Mouse (Mus musculus) MEL (cell line): Measurements from ENCODE around the gene Ssc4d. TPM values are rescaled to one million over a fixed set of nuclear protein-coding genes. Genes with fewer than 3 reads are reported as not detected.

Experiments
- DNase-seq: peaks from one replicate; pipeline ENCODE4 v3.0.0; 2011; ENCODE audit warnings: low read depth, low spot score
- H3K27ac ChIP-seq: 2 replicates; pipeline ENCODE4 v1.5.1; 2012; ENCODE audit warnings: low read depth, mild to moderate bottlenecking, control low read depth, low read length, moderate library complexity; ENCODE audit not compliant: control insufficient read depth
- H3K27me3 ChIP-seq, 2 experiments: fragments of 150-350 bp in 1 of 2; sonication (generic) in 1 of 2; 2 replicates each; pipeline ENCODE4 v1.6.1; 2012; ENCODE audit warnings: low read length in 2 of 2, mild to moderate bottlenecking in 2 of 2, improper control_type of control experiment in 1 of 2, moderate library complexity in 1 of 2; ENCODE audit not compliant: insufficient read depth in 2 of 2, control insufficient read depth in 1 of 2
- H3K36me3 ChIP-seq, 2 experiments: 2 replicates each; pipeline ENCODE4 v1.6.1; 2012 to 2014; ENCODE audit warnings: low read length in 2 of 2, improper control_type of control experiment in 1 of 2, inconsistent platforms in 1 of 2, mild to moderate bottlenecking in 1 of 2; ENCODE audit not compliant: insufficient read depth in 2 of 2, control insufficient read depth in 1 of 2
- H3K4me1 ChIP-seq, 2 experiments: fragments of 150-350 bp in 1 of 2; sonication (generic) in 1 of 2; 2 replicates each; pipeline ENCODE4 v1.6.1; 2012; ENCODE audit warnings: low read length in 2 of 2, improper control_type of control experiment in 1 of 2, mild to moderate bottlenecking in 1 of 2; ENCODE audit not compliant: insufficient read depth in 2 of 2, control insufficient read depth in 1 of 2
- H3K4me3 ChIP-seq, 2 experiments: fragments of 150-350 bp in 1 of 2; sonication (generic) in 1 of 2; 2 replicates each; pipeline ENCODE4 v1.5.1; 2012; ENCODE audit warnings: low read depth in 2 of 2, low read length in 2 of 2, mild to moderate bottlenecking in 2 of 2, moderate library complexity in 2 of 2, control low read depth in 1 of 2, improper control_type of control experiment in 1 of 2; ENCODE audit not compliant: control insufficient read depth in 1 of 2, insufficient read depth in 1 of 2
- H3K79me2 ChIP-seq: 2 replicates; pipeline ENCODE4 v1.6.1; 2012; ENCODE audit warnings: mild to moderate bottlenecking, low read length, moderate library complexity; ENCODE audit not compliant: control insufficient read depth, poor library complexity, insufficient read depth
- H3K9ac ChIP-seq: 2 replicates; pipeline ENCODE4 v1.6.1; 2012; ENCODE audit warnings: low read depth, mild to moderate bottlenecking, control low read depth, low read length, moderate library complexity; ENCODE audit not compliant: control insufficient read depth, poor library complexity, severe bottlenecking
- H3K9me3 ChIP-seq: fragments of 150-350 bp; sonication (generic); replicated peaks from 2 replicates; pipeline ENCODE4 v1.6.1; 2012; ENCODE audit warnings: mild to moderate bottlenecking, low read length, improper control_type of control experiment, moderate library complexity; ENCODE audit not compliant: insufficient read depth
- BHLHE40 ChIP-seq: IDR thresholded peaks from 2 replicates; pipeline ENCODE4 v1.6.1; 2012; ENCODE audit warnings: low read depth, mild to moderate bottlenecking, inconsistent platforms, low read length, improper control_type of control experiment, borderline replicate concordance
- CHD1 ChIP-seq: IDR thresholded peaks from 2 replicates; pipeline ENCODE4 v1.6.1; 2012; ENCODE audit warnings: low read depth, mild to moderate bottlenecking, inconsistent platforms, low read length, improper control_type of control experiment
- E2F4 ChIP-seq: IDR thresholded peaks from 2 replicates; pipeline ENCODE4 v1.6.1; 2011; ENCODE audit warnings: low read depth, low read length, improper control_type of control experiment, borderline replicate concordance
- ELF1 ChIP-seq: IDR thresholded peaks from 2 replicates; pipeline ENCODE4 v1.6.1; 2014; ENCODE audit warnings: low read depth, mild to moderate bottlenecking, inconsistent platforms, low read length, improper control_type of control experiment, moderate library complexity
- EP300 ChIP-seq, 2 experiments: IDR thresholded peaks; 2 replicates each; pipeline ENCODE4 v1.6.1; 2011; ENCODE audit warnings: improper control_type of control experiment in 2 of 2, low read length in 2 of 2, low read depth in 1 of 2, mild to moderate bottlenecking in 1 of 2
- ETS1 ChIP-seq: IDR thresholded peaks from 2 replicates; pipeline ENCODE4 v1.6.1; 2012; ENCODE audit warnings: low read depth, mild to moderate bottlenecking, inconsistent platforms, low read length, improper control_type of control experiment, moderate library complexity
- GABPA ChIP-seq: IDR thresholded peaks from 2 replicates; pipeline ENCODE4 v1.6.1; 2012; ENCODE audit warnings: low read depth, mild to moderate bottlenecking, inconsistent platforms, low read length, improper control_type of control experiment, moderate library complexity
- JUND ChIP-seq: IDR thresholded peaks from 2 replicates; pipeline ENCODE4 v1.6.1; 2011; ENCODE audit warnings: low read depth, mild to moderate bottlenecking, improper control_type of control experiment, low read length
- MAX ChIP-seq: IDR thresholded peaks from 2 replicates; pipeline ENCODE4 v1.6.1; 2011; ENCODE audit warnings: low read length, improper control_type of control experiment
- MAZ ChIP-seq: IDR thresholded peaks from 2 replicates; pipeline ENCODE4 v1.6.1; 2012; ENCODE audit warnings: low read depth, mild to moderate bottlenecking, inconsistent platforms, low read length, improper control_type of control experiment
- MXI1 ChIP-seq: IDR thresholded peaks from 2 replicates; pipeline ENCODE4 v1.6.1; 2011; ENCODE audit warnings: mild to moderate bottlenecking, low read depth, low read length, improper control_type of control experiment
- MYB ChIP-seq: IDR thresholded peaks from 2 replicates; pipeline ENCODE4 v1.6.1; 2011; ENCODE audit warnings: mild to moderate bottlenecking, low read depth, low read length, improper control_type of control experiment
- POLR2AphosphoS5 ChIP-seq: IDR thresholded peaks from 2 replicates; pipeline ENCODE4 v1.6.1; 2012; ENCODE audit warnings: low read depth, borderline replicate concordance, mild to moderate bottlenecking, inconsistent platforms, low read length, moderate library complexity, mixed read lengths
- RAD21 ChIP-seq: IDR thresholded peaks from 2 replicates; pipeline ENCODE4 v1.6.1; 2011; ENCODE audit warnings: mild to moderate bottlenecking, low read depth, low read length, improper control_type of control experiment
- SIN3A ChIP-seq: IDR thresholded peaks from 2 replicates; pipeline ENCODE4 v1.6.1; 2012; ENCODE audit warnings: low read length, improper control_type of control experiment, inconsistent platforms
- USF2 ChIP-seq, 2 experiments: IDR thresholded peaks; 2 replicates each; pipeline ENCODE4 v1.6.1; 2011 to 2012; ENCODE audit warnings: improper control_type of control experiment in 2 of 2, low read length in 2 of 2, borderline replicate concordance in 1 of 2, inconsistent platforms in 1 of 2, low read depth in 1 of 2, mild to moderate bottlenecking in 1 of 2; ENCODE audit not compliant: insufficient read depth in 1 of 2
- ZC3H11A ChIP-seq: IDR thresholded peaks from 2 replicates; pipeline ENCODE4 v1.6.1; 2012; ENCODE audit warnings: low read depth, mild to moderate bottlenecking, inconsistent platforms, low read length, improper control_type of control experiment
- ZKSCAN1 ChIP-seq: IDR thresholded peaks from 2 replicates; pipeline ENCODE4 v1.6.1; 2012; ENCODE audit warnings: low read depth, mild to moderate bottlenecking, inconsistent platforms, low read length, improper control_type of control experiment, moderate library complexity
- ZNF384 ChIP-seq: IDR thresholded peaks from 2 replicates; pipeline ENCODE4 v1.6.1; 2012; ENCODE audit warnings: low read depth, mild to moderate bottlenecking, inconsistent platforms, low read length, improper control_type of control experiment
- polyA plus RNA-seq, 2 experiments: library from polyadenylated mRNA; stranded (reverse) in 1 of 2; unstranded in 1 of 2; fragments of >175 nt in 1 of 2; fragments of >200 nt in 1 of 2; gene quantifications; 2 replicates each; pipeline versions ENCODE4 v1.2.1 to v1.2.4; 2012; ENCODE audit warnings: low replicate concordance in 2 of 2, low read depth in 1 of 2; ENCODE audit not compliant: insufficient read length in 2 of 2, insufficient read depth in 1 of 2, missing spikeins in 1 of 2
- total RNA-seq: library from RNA; depleted of rRNA; stranded (reverse); fragments of 300-350 nt; gene quantifications from 2 replicates; pipeline ENCODE4 v1.2.3, GENCODE M21; 2012

Ssc4d gene
- total and polyA plus RNA-seq, 3 experiments = 1.1 to 2.1 TPM; not detected in 1

DNA sequence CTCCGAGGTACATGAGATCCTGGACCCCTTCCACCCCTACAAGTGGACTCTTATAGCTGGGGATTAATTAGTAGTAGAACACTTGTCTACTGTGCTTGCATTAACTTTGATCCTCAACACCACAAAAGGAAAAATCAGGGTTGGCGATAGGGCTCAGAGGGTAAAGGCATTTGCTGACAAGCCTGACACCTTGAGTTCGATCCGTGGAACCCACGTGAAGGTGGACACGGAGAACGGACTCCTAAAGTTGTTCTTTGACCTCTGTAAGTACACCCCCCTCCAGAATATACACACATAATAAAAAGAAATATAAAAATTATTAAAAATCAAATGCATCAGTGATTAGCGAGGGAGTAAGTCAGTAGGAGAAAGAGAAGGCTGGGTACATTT is 20.0 kb upstream of the Ssc4d start:
- Histone ChIP-seq H3K9ac (no peak overlapping the region), H3K4me3 (no peak overlapping the region), H3K4me1 (peaks cover 0 to 14% of the 10 kb centered on the region in 2 experiments; a peak in 2 of 4 replicates)

DNA sequence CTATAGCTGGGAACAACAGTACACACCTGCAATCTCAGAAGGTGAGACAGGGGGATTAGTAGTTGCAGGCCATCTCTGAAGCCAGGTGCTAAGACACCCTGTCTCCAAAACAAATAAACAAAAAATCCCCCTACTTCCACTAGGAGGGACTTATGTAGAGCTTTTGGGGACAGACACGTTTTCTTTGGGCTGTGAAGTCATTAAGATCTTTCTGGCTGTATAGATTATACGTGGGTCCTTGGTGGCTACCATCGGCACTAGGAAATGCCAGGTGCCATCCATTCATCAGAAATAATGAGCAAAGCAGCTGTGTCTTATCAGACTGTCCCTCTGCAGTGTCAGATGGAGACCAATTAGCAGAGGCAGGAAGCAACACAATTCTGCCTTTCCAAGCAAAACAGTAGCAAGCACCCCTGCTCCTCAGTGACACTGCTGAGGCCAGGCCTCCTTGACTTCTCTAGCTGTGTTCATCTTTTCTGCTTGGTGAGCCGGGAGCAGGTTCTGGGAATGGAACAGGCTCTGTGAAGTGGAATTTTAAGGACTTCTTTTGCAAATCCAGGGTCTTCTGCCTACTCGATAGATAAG is 19.1 kb upstream of the Ssc4d start:
- H3K4me1 ChIP-seq = peaks cover 0 to 14% of the 10 kb centered on the region in 2 experiments; a peak in 2 of 4 replicates
- no peaks in the 10 kb centered on the region for H3K27me3 ChIP-seq
- H3K36me3 ChIP-seq = peaks cover 5 to 6% of the 10 kb centered on the region in 2 experiments
- TF ChIP-seq EP300 (IDR thresholded peaks at IDR 0.05; ENCODE audit: low read depth in 1 of 2, low read length in 2 of 2) = no peak
- no peak for TF ChIP-seq MYB
- no peak for TF ChIP-seq POLR2AphosphoS5
- no peak for TF ChIP-seq MAX
- no peak for TF ChIP-seq SIN3A
- no peak for TF ChIP-seq ELF1
- TF ChIP-seq ZKSCAN1 = no peak
- no peak for TF ChIP-seq ZNF384
- no peak for TF ChIP-seq JUND
- TF ChIP-seq BHLHE40 = no peak
- TF ChIP-seq, all 39 proteins: peak for 0
- Histone ChIP-seq H3K27ac (no peak overlapping the region), H3K79me2 (no peaks in the 10 kb centered on the region; the same call in 1 of the 2 replicates), H3K9me3 (no peaks in the 10 kb centered on the region), H3K4me3 (no peak overlapping the region), H3K9ac (no peak overlapping the region)
- no peak for DNase-seq

More for the DNA sequence above, 20.0 kb upstream of the Ssc4d start:
- DNase-seq = no peak
- Histone ChIP-seq H3K27ac (no peak overlapping the region), H3K36me3 (peaks cover 5 to 6% of the 10 kb centered on the region in 2 experiments), H3K79me2 (no peaks in the 10 kb centered on the region; the same call in 1 of the 2 replicates), H3K9me3 (no peaks in the 10 kb centered on the region), H3K27me3 (no peaks in the 10 kb centered on the region)
- TF ChIP-seq E2F4 (no peak), MAZ (no peak), USF2 (IDR thresholded peaks at IDR 0.05; ENCODE audit: borderline replicate concordance in 1 of 2, insufficient read depth in 1 of 2, low read depth in 1 of 2, low read length in 2 of 2) (no peak), MXI1 (no peak), EP300 (IDR thresholded peaks at IDR 0.05; ENCODE audit: low read depth in 1 of 2, low read length in 2 of 2) (no peak), GABPA (no peak), ZC3H11A (no peak), MYB (no peak), ETS1 (no peak), RAD21 (no peak), CHD1 (no peak)
